Mouse (Mus musculus) forebrain, postnatal 0 days (tissue): ENCODE results near the gene C2cd4a. TPM values are rescaled to one million over a fixed set of nuclear protein-coding genes. Genes with fewer than 3 reads are reported as not detected.

ENCODE experiments used
- ATAC-seq: fragments of 200-750 bp; cut with Nextera tagmentation; 2 replicates; pipeline ENCODE4 v1.8.0; 2017; ENCODE audit warnings: mild to moderate bottlenecking, moderate library complexity
- DNase-seq: peaks from one replicate; pipeline ENCODE4 v3.0.0-alpha.2; 2015
- H3K27ac ChIP-seq: fragments of 300-500 bp; sonication (generic); 2 replicates; pipeline ENCODE4 v1.5.1; 2014; ENCODE audit warnings: low read depth, mild to moderate bottlenecking, antibody characterized with exemption, low read length, moderate library complexity, mixed read lengths
- H3K27me3 ChIP-seq: fragments of 300-500 bp; sonication (generic); 2 replicates; pipeline ENCODE4 v1.6.1; 2014; ENCODE audit warnings: mild to moderate bottlenecking, low read length, mixed read lengths; ENCODE audit not compliant: insufficient read depth
- H3K36me3 ChIP-seq: fragments of 300-500 bp; sonication (generic); 2 replicates; pipeline ENCODE4 v1.6.1; 2014; ENCODE audit warnings: mild to moderate bottlenecking, moderate library complexity; ENCODE audit not compliant: insufficient read depth
- H3K4me1 ChIP-seq: fragments of 300-500 bp; sonication (generic); 2 replicates; pipeline ENCODE4 v1.6.1; 2014; ENCODE audit warnings: antibody characterized with exemption; ENCODE audit not compliant: insufficient read depth
- H3K4me2 ChIP-seq: fragments of 300-500 bp; sonication (generic); 2 replicates; pipeline ENCODE4 v1.6.1; 2014; ENCODE audit warnings: low read depth, mild to moderate bottlenecking, moderate library complexity
- H3K4me3 ChIP-seq: fragments of 300-500 bp; sonication (generic); 2 replicates; pipeline ENCODE4 v1.5.1; 2014; ENCODE audit warnings: low read depth, low read length, mixed read lengths
- H3K9ac ChIP-seq: fragments of 300-500 bp; sonication (generic); 2 replicates; pipeline ENCODE4 v1.6.1; 2014; ENCODE audit warnings: mild to moderate bottlenecking
- H3K9me3 ChIP-seq: fragments of 300-500 bp; sonication (generic); 2 replicates; pipeline ENCODE4 v1.6.1; 2016; ENCODE audit warnings: low read length
- CTCF ChIP-seq: sonication (generic); IDR thresholded peaks from 2 replicates; pipeline ENCODE4 v1.5.1; 2016; ENCODE audit warnings: antibody characterized with exemption, control low read depth, low read depth
- WGBS: fragments of 180-500 bp; shearing (Covaris S2); extraction: QIAGEN DNeasy Blood & Tissue Kit; methylation state at CpG from one replicate; pipeline ENCODE4 v1.1.7; 2014; 5-methylcytosine and 5-hydroxymethylcytosine counted together
- polyA plus RNA-seq: library from polyadenylated mRNA; unstranded; fragments of >200 nt; fragmentation: Nextera tagmentation; extraction: Ambion mirVana; gene quantifications from 2 replicates; pipeline ENCODE4 v1.2.1, GENCODE M21; 2015
- total RNA-seq: library from RNA; depleted of rRNA; stranded (reverse); fragments of >200 nt; gene quantifications from 2 replicates; pipeline ENCODE4 v1.2.3, GENCODE M21; 2014

C2cd4a gene
- total and polyA plus RNA-seq, 2 experiments from 2014 or later, result 0.14 to 0.46 TPM

DNA sequence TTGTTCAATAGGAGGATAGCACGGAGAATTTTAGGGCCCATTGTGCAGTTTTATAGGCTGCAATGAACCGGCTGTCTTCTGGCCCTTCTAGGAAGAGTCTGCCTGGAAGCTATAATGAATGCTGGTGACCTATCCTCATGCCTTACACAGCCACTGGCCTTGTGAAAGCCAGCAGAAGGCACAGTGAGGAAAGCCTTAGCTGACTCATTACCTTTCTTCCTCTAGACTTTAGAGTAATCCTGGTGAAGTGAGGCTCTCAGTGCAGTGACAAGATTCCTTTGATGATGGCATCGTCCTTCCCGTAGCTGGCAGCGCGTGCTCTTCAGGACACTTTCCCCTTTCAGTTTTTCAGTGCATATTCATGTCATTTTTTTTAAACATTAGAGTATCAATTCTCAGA, 35.3 kb upstream of the C2cd4a start:
- ATAC-seq (no peak), DNase-seq (no peak)
- no peaks in the 10 kb centered on the region for H3K4me1 ChIP-seq
- no peaks in the 10 kb centered on the region for H3K27me3 ChIP-seq
- H3K27ac ChIP-seq, result no peak overlapping the region
- no peaks in the 10 kb centered on the region for H3K9me3 ChIP-seq
- H3K9ac ChIP-seq, result no peak overlapping the region
- no peaks in the 10 kb centered on the region for H3K36me3 ChIP-seq
- no peak for TF ChIP-seq CTCF
- WGBS, result 68% methylated on average over 6 of the region's 6 CpGs
- H3K4me3 ChIP-seq, result no peak overlapping the region
- H3K4me2 ChIP-seq, result no peak overlapping the region

DNA sequence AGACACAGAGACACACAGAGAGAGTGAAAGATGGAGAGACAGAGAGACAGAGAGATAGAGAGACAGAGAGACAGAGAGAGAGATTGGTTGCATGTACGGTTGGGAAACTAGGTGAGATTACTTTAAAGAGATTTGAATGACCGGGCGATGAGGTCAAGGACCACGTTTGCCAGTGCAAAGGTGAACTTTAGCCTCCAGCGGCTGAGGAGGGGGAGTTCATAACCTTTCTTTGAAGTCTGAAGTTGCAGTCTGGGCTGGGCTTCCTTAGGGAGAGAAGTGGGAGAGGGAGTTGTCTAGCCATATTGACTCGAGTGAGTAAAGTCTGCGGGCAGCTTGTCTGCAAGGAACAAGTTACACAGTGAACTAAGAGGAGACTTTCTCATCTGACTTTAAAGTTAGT, 33.3 kb upstream of the C2cd4a start:
- H3K9ac ChIP-seq, result no peak overlapping the region
- no peak overlapping the region for H3K4me3 ChIP-seq
- 0 out of 2 replicates have a peak, but pooled peaks cover 3% of the 10 kb centered on the region for H3K36me3 ChIP-seq
- no peak for TF ChIP-seq CTCF
- H3K4me1 ChIP-seq, result no peaks in the 10 kb centered on the region
- WGBS, result 78% methylated on average over 7 of the region's 7 CpGs
- DNase-seq (no peak), ATAC-seq (no peak)
- no peaks in the 10 kb centered on the region for H3K27me3 ChIP-seq
- H3K4me2 ChIP-seq, result no peak overlapping the region
- no peaks in the 10 kb centered on the region for H3K9me3 ChIP-seq
- H3K27ac ChIP-seq, result no peak overlapping the region

DNA sequence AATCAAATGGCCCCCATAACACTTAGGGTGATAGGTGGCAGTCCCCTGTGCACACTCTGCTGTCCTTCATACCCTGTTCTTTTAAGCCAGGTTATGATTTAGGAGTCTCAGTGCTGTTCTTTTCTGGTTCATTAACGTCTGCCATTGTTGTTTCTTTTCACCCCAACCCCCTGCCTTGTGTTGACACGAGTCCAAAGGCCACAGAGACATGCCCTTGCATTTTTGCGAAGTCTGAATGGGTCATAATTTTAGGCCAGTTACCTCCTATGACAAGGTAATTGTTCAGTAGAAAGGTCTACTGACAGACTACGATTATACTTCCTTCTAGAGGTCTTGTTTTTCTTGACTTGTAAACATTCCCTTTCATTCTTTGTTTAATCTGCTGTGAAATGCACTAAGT, 31.9 kb upstream of the C2cd4a start:
- ATAC-seq, result no peak
- H3K27ac ChIP-seq, result no peak overlapping the region

DNA sequence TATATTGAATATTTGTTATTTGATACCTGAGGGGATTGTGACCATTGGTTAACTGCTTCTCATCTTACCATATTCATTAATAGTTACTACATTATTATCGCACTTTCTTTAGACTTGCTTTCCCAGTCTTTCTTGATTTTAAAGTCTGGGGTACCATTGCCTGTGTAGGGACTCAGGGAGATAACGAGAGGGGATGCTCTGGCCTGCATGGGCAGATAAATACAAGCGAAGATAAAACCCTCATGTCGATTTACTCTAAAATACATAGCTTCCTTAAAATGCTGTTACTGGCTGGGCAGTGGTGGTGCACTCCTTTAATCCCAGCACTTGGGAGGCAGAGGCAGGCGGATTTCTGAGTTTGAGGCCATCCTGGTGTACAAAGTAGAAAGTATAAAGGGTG, 31.2 kb upstream of the C2cd4a start:
- ATAC-seq (no peak), DNase-seq (no peak)
- no peaks in the 10 kb centered on the region for H3K4me1 ChIP-seq
- WGBS, result 88% methylated on average over 5 of the region's 5 CpGs
- H3K4me2 ChIP-seq, result no peak overlapping the region
- TF ChIP-seq CTCF, result no peak
- no peaks in the 10 kb centered on the region for H3K27me3 ChIP-seq
- H3K4me3 ChIP-seq, result no peak overlapping the region
- no peak overlapping the region for H3K9ac ChIP-seq
- H3K9me3 ChIP-seq, result no peaks in the 10 kb centered on the region
- 0 out of 2 replicates have a peak, but pooled peaks cover 3% of the 10 kb centered on the region for H3K36me3 ChIP-seq
- H3K27ac ChIP-seq, result no peak overlapping the region

More for the DNA sequence above, 31.9 kb upstream of the C2cd4a start:
- no peak for TF ChIP-seq CTCF
- Histone ChIP-seq H3K9me3 (no peaks in the 10 kb centered on the region), H3K27me3 (no peaks in the 10 kb centered on the region), H3K4me3 (no peak overlapping the region), H3K9ac (no peak overlapping the region), H3K4me2 (no peak overlapping the region), H3K36me3 (0 out of 2 replicates have a peak, but pooled peaks cover 3% of the 10 kb centered on the region), H3K4me1 (no peaks in the 10 kb centered on the region)
- DNase-seq, result no peak
- WGBS, result 40% methylated on average over 4 of the region's 4 CpGs

DNA sequence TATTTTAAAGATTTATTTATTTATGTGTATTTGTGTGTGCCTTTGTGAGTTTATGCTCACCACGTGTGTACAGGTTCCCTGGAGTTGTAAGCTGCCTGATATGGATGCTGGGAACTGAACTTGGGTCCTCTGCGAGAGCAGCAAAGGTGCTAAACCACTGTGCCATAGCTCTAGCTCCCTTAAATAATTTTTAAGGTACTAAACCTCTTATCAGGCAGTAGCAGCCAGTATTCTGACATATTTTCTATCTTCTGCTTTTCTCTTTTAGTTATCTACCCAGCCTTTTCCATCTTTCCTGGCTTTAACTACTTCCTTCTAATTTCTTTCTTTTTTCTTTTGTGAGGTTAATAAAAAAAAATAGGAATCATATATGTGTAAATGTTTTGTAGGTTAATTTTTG, 28.1 kb upstream of the C2cd4a start:
- H3K4me2 ChIP-seq, result no peak overlapping the region
- no peak for DNase-seq
- WGBS, result 83% methylated on average over 2 of the region's 2 CpGs
- H3K27ac ChIP-seq, result no peak overlapping the region
- H3K27me3 ChIP-seq, result no peaks in the 10 kb centered on the region
- no peak overlapping the region for H3K9ac ChIP-seq
- H3K36me3 ChIP-seq, result 0 out of 2 replicates have a peak, but pooled peaks cover 10% of the 10 kb centered on the region
- TF ChIP-seq CTCF, result no peak
- H3K9me3 ChIP-seq, result no peaks in the 10 kb centered on the region
- no peak overlapping the region for H3K4me3 ChIP-seq
- no peak for ATAC-seq
- H3K4me1 ChIP-seq, result no peaks in the 10 kb centered on the region

DNA sequence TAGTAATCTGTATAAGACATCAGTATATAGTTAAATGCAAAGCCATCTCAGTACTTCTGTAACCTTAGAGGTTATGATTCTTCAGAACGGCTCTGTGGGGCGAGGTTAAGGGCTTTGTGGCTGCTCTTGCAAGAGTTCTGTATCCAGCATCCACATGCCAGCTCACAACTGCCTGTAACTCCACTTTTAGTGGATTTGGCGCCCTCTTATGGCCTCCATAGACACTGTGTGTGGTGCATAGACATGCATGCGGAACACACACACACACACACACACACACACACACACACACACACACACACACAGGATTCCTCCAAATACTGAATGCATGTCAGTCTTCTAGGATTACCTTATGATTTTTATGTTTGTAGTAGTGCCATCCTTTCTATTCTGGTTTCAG, 19.0 kb upstream of the C2cd4a start:
- no peaks in the 10 kb centered on the region for H3K9me3 ChIP-seq
- H3K27me3 ChIP-seq, result no peaks in the 10 kb centered on the region
- WGBS, result 83% methylated on average over 4 of the region's 4 CpGs
- DNase-seq (no peak), ATAC-seq (no peak)
- no peak overlapping the region for H3K4me3 ChIP-seq
- peak; percentile 50 for TF ChIP-seq CTCF
- no peaks in the 10 kb centered on the region for H3K36me3 ChIP-seq
- H3K9ac ChIP-seq, result no peak overlapping the region
- H3K27ac ChIP-seq, result no peak overlapping the region
- H3K4me1 ChIP-seq, result no peaks in the 10 kb centered on the region
- no peak overlapping the region for H3K4me2 ChIP-seq

DNA sequence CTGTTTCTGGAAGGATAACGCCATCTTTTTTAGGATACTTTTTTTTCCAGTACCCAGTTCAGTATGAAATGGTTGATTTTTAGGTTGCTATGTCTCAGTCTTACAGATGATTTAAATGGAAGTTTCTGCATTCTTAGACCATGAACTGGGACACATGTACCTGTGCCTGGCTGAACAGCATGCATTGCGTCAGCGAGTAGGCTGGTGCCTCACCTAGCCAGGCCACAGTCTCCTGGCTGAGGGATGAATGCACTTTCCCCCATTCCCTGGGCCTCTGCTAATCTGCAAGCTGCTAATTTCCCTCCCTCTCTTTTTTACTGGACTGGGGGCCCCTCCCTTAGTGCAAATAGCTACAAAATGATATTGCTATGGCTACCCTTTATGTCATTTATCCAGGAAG, 17.7 kb upstream of the C2cd4a start:
- ATAC-seq, result no peak
- Histone ChIP-seq H3K36me3 (no peaks in the 10 kb centered on the region), H3K9ac (no peak overlapping the region), H3K27ac (no peak overlapping the region), H3K4me2 (no peak overlapping the region), H3K9me3 (no peaks in the 10 kb centered on the region), H3K27me3 (no peaks in the 10 kb centered on the region), H3K4me1 (no peaks in the 10 kb centered on the region), H3K4me3 (no peak overlapping the region)
- TF ChIP-seq CTCF, result no peak
- no peak for DNase-seq
- WGBS, result 90% methylated on average over 3 of the region's 3 CpGs

DNA sequence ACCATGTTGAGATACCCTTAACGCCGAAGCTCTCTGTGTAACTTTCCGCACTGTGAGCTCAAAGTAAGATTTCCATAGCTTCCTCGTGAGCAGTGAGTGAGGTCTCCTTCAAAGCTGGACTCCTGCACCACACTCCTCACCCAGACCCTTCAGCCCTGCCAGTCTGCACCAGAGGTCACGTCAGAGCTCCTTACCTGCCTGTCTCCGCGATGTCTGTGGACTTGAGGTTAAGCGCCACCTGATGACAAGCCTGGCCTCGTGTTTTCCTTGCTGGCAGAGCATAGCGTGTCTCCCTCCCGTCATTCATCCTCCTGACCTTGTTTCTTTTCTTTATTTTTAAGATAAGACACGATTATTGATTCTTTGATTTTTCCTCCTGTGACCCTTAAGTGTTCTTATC, 17.3 kb upstream of the C2cd4a start:
- 84% methylated on average over 12 of the region's 12 CpGs for WGBS

More for the DNA sequence above, 17.3 kb upstream of the C2cd4a start:
- no peak overlapping the region for H3K9ac ChIP-seq
- no peaks in the 10 kb centered on the region for H3K9me3 ChIP-seq
- H3K4me3 ChIP-seq, result no peak overlapping the region
- no peaks in the 10 kb centered on the region for H3K36me3 ChIP-seq
- ATAC-seq (no peak), DNase-seq (no peak)
- no peak overlapping the region for H3K27ac ChIP-seq
- H3K4me2 ChIP-seq, result no peak overlapping the region
- H3K4me1 ChIP-seq, result no peaks in the 10 kb centered on the region
- no peak for TF ChIP-seq CTCF
- H3K27me3 ChIP-seq, result no peaks in the 10 kb centered on the region
